Mouse (Mus musculus): Measurements from ENCODE around the gene Cldnd2. TPM values are rescaled to one million over a fixed set of nuclear protein-coding genes. Genes with fewer than 3 reads are reported as not detected.

The Cldnd2 gene
- polyA plus RNA-seq, 1 experiment = not detected

DNA sequence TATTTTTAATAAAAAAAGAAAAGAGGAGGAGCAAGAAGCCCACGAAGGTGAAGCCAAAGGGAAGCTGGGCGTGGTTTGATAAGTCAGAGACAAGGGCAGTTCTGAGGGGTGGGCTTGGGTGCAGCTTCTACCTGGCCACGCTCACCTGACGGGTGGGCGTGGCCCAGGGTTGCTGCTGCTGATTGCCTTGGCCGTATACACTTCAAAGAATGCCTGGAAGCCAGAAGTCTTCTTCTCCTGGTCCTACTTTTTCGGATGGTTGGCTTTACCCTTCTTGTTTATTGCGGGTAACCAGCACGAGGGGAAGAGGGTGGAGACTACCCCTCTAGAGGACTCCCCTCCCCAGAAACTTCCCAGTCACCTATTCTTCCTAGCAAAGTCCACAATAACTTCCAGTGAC lies 2.1 kb downstream of the Cldnd2 start:
- Histone ChIP-seq H3K4me1 (ENCODE audit: control insufficient read depth) (peaks cover 39% of the 10 kb centered on the region), H3K27me3 (ENCODE audit: control insufficient read depth) (no peaks in the 10 kb centered on the region), H3K4me3 (replicated peaks) (peak overlapping the region; percentile 83), H3K9me3 (ENCODE audit: control insufficient read depth, low read length) (no peaks in the 10 kb centered on the region), H3K36me3 (ENCODE audit: control insufficient read depth) (no peaks in the 10 kb centered on the region; the same call in 1 of the 2 replicates)
- TF ChIP-seq TAL1 (IDR thresholded peaks at IDR 0.05; ENCODE audit: low read length) (no peak), GATA1 (IDR thresholded peaks at IDR 0.05; ENCODE audit: low read length) (no peak)

DNA sequence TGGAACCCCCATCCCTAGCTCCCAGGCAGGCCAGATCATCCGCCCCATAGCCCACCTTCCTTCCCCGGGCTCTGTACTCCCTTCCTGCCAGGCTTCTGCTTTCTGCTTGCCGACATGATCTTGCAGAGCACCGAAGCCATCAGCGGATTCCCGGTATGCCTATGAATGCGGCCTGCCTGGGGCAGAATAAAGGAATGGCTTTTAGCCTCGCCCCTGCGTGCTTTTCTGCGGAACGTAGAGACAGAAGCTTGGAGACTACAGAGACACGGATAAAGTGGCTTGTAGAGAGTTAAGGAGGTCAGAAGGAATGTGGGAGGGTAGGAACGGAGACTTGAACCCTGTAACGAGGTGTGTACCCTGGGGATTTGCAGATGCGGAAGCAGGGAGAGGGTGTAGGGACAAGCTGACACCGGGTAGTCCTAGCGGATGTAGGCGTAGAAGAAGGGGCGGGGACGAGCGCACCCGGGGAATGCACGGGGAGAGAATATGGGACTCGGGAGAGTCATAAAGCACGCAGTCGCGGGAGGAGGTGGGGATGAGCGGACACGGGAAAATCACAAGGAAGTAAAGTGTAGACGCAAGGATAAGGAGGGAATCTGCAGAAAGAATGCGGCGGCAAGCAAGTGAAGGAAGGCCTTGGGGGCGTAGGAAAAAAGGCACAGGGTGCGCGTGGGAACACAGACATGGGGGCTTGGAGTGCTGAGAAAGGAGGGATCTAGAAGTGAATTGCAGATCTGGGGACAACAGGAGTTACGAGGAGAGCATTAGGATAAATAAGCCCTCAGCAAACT lies 2.7 kb downstream of the Cldnd2 start:
- Histone ChIP-seq H3K4me3 (replicated peaks) (peak overlapping the region; percentile 83), H3K4me1 (ENCODE audit: control insufficient read depth) (peaks cover 41% of the 10 kb centered on the region), H3K27me3 (ENCODE audit: control insufficient read depth) (no peaks in the 10 kb centered on the region), H3K36me3 (ENCODE audit: control insufficient read depth) (no peaks in the 10 kb centered on the region; the same call in 1 of the 2 replicates), H3K9me3 (ENCODE audit: control insufficient read depth, low read length) (no peaks in the 10 kb centered on the region)
- no peak for TF ChIP-seq GATA1 (IDR thresholded peaks at IDR 0.05; ENCODE audit: low read length)
- TF ChIP-seq TAL1 (IDR thresholded peaks at IDR 0.05; ENCODE audit: low read length) = no peak

DNA sequence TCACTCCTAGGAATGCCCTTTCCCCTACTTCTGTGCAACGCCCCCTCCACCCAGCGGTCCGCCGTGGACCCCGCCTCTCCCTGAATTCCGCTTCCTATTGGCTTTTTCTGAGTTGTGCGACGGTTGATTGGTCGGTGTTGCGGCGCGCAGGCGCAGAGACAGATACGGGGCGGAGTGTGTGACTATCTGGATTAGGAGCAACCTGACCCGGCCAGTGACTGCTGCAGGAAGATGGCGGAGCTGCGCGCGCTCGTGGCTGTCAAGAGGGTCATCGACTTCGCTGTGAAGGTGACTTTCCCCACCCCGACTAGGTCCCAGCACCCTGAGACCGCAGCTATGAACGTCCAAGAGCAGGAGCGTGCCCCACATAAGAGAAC lies 3.3 kb downstream of the Cldnd2 start, which contains the start of the genes Etfb and Gm45233:
Gene Etfb (plus strand): TSS at position 167 of the 377 bp plus-strand sequence.
Gene Gm45233 (plus strand): TSS at position 212 of the 377 bp plus-strand sequence.
- Histone ChIP-seq H3K9me3 (ENCODE audit: control insufficient read depth, low read length) (no peaks in the 10 kb centered on the region), H3K4me3 (replicated peaks) (peak within 1 kb of the TSS; percentile 83), H3K4me1 (ENCODE audit: control insufficient read depth) (peaks cover 43% of the 10 kb centered on the region), H3K27me3 (ENCODE audit: control insufficient read depth) (no peaks in the 10 kb centered on the region), H3K36me3 (ENCODE audit: control insufficient read depth) (no peaks in the 10 kb centered on the region; the same call in 1 of the 2 replicates)
- no peak for TF ChIP-seq TAL1 (IDR thresholded peaks at IDR 0.05; ENCODE audit: low read length)
- TF ChIP-seq GATA1 (IDR thresholded peaks at IDR 0.05; ENCODE audit: low read length) = no peak; the same call in 1 of the 2 replicates

DNA sequence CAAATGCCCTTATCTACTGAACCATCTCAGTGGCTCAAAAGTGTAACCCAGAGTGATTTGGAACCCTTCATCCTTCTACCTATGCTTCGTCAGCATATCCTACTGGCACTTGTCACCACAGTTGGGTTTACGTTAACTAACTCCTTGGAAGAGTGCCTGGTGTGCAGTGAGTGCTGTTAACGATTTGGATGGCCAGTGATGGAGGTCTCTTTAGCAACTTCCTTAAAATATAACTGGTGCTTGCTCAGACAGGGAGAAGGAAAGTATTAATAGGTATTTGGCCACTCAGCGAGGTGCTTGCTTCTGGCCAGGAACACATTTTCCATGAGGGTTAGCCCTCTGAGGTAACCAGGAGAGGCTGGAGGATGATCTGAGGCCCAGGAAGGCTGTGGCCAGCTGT lies 7.2 kb downstream of the Cldnd2 start:
- H3K4me1 ChIP-seq (ENCODE audit: control insufficient read depth) = peaks cover 39% of the 10 kb centered on the region
- no peak for TF ChIP-seq TAL1 (IDR thresholded peaks at IDR 0.05; ENCODE audit: low read length)
- no peaks in the 10 kb centered on the region for H3K27me3 ChIP-seq (ENCODE audit: control insufficient read depth)
- peaks cover 18% of the 10 kb centered on the region for H3K36me3 ChIP-seq (ENCODE audit: control insufficient read depth)
- H3K4me3 ChIP-seq (replicated peaks) = no peak overlapping the region
- no peaks in the 10 kb centered on the region for H3K9me3 ChIP-seq (ENCODE audit: control insufficient read depth, low read length)

DNA sequence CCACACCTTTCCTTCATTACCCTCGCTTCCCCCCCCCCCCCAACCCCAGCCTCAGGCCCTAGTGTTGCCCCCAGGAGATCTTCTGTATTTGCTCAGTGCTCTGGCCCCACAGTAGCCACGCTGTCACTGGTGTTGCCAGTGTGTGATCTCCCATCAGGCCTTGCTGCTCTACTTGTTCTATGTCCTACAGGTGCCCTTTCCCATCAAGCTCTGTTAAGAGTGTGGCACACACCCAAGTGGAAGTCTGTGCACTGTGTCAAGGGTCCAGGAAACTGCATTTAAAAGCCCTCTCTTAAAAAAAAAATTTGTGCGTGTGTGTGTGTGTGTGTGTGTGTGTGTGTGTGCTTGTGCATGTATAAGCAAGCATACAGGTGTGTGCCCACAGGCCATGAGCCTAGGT lies 7.7 kb downstream of the Cldnd2 start:
- Histone ChIP-seq H3K4me3 (replicated peaks) (no peak overlapping the region), H3K36me3 (ENCODE audit: control insufficient read depth) (peaks cover 22% of the 10 kb centered on the region), H3K9me3 (ENCODE audit: control insufficient read depth, low read length) (no peaks in the 10 kb centered on the region), H3K27me3 (ENCODE audit: control insufficient read depth) (no peaks in the 10 kb centered on the region), H3K4me1 (ENCODE audit: control insufficient read depth) (peaks cover 39% of the 10 kb centered on the region)
- TF ChIP-seq GATA1 (IDR thresholded peaks at IDR 0.05; ENCODE audit: low read length) (no peak), TAL1 (IDR thresholded peaks at IDR 0.05; ENCODE audit: low read length) (no peak)

DNA sequence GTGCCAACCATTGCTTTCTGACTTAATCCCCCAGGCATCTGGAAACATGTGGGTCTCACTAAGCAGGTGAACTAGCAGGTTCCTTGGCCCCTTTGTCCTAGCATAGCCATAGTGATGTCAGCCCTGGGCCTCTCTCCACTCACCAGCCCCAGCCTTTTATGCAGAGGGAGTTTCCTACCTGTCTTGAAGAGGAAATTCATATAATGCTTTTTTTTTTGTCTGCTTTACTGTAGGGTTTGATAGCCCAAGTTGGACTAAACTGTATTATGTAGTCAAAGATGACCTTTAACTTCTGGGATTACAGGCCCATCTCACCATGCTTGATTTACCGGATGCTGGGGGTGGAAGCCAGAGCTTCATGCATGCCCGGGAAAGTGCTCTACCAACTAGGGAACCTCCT lies 9.2 kb downstream of the Cldnd2 start:
- peaks cover 38% of the 10 kb centered on the region for H3K36me3 ChIP-seq (ENCODE audit: control insufficient read depth)
- H3K4me3 ChIP-seq (replicated peaks) = no peak overlapping the region

DNA sequence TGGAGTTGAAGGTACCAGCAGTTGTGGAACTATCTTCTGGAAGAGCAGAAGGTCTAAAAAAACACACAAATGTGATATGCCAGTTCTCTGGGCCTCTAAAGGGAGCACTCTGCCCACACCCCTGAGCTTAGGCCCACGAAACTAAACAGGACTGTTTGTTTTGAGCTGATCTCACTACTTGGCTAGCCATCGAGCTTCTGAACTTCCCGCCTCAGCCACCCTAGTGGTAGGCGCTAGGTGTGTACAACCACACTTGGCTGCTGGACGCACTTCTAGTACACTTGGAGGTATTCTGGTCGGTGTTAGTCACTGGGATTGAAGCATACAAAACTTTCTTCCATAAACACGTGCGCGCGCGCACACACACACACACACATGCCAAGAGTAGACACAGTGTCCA lies 11.1 kb downstream of the Cldnd2 start:
- Histone ChIP-seq H3K9me3 (ENCODE audit: control insufficient read depth, low read length) (no peaks in the 10 kb centered on the region), H3K36me3 (ENCODE audit: control insufficient read depth) (peaks cover 55% of the 10 kb centered on the region), H3K4me1 (ENCODE audit: control insufficient read depth) (peaks cover 16% of the 10 kb centered on the region), H3K27me3 (ENCODE audit: control insufficient read depth) (no peaks in the 10 kb centered on the region), H3K4me3 (replicated peaks) (no peak overlapping the region)
- no peak for TF ChIP-seq TAL1 (IDR thresholded peaks at IDR 0.05; ENCODE audit: low read length)
- TF ChIP-seq GATA1 (IDR thresholded peaks at IDR 0.05; ENCODE audit: low read length) = no peak

More for the DNA sequence above, 9.2 kb downstream of the Cldnd2 start:
- TF ChIP-seq GATA1 (IDR thresholded peaks at IDR 0.05; ENCODE audit: low read length) (no peak), TAL1 (IDR thresholded peaks at IDR 0.05; ENCODE audit: low read length) (no peak)
- no peaks in the 10 kb centered on the region for H3K27me3 ChIP-seq (ENCODE audit: control insufficient read depth)
- H3K4me1 ChIP-seq (ENCODE audit: control insufficient read depth) = peaks cover 30% of the 10 kb centered on the region
- no peaks in the 10 kb centered on the region for H3K9me3 ChIP-seq (ENCODE audit: control insufficient read depth, low read length)

DNA sequence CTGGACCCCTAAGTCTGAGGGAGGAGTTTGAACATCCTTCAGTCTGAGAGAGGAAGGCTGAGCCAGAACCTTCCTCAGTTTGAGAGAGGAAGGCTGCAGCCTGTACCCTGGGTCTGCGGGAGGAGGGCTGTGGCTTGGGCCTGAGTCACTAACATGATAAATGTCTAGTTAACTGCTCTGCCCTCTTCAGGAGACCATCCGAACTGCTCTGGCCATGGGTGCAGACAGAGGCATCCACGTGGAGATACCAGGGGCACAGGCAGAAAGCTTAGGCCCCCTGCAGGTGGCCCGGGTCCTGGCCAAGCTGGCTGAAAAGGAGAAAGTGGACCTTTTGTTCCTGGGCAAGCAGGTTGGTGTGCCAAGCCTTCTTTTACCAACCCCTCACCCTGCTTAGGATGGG lies 12.0 kb downstream of the Cldnd2 start:
- peaks cover 64% of the 10 kb centered on the region for H3K36me3 ChIP-seq (ENCODE audit: control insufficient read depth)
- no peaks in the 10 kb centered on the region for H3K27me3 ChIP-seq (ENCODE audit: control insufficient read depth)
- TF ChIP-seq GATA1 (IDR thresholded peaks at IDR 0.05; ENCODE audit: low read length) = no peak
- TF ChIP-seq TAL1 (IDR thresholded peaks at IDR 0.05; ENCODE audit: low read length) = no peak
- H3K9me3 ChIP-seq (ENCODE audit: control insufficient read depth, low read length) = no peaks in the 10 kb centered on the region
- peaks cover 16% of the 10 kb centered on the region for H3K4me1 ChIP-seq (ENCODE audit: control insufficient read depth)
- H3K4me3 ChIP-seq (replicated peaks) = no peak overlapping the region

DNA sequence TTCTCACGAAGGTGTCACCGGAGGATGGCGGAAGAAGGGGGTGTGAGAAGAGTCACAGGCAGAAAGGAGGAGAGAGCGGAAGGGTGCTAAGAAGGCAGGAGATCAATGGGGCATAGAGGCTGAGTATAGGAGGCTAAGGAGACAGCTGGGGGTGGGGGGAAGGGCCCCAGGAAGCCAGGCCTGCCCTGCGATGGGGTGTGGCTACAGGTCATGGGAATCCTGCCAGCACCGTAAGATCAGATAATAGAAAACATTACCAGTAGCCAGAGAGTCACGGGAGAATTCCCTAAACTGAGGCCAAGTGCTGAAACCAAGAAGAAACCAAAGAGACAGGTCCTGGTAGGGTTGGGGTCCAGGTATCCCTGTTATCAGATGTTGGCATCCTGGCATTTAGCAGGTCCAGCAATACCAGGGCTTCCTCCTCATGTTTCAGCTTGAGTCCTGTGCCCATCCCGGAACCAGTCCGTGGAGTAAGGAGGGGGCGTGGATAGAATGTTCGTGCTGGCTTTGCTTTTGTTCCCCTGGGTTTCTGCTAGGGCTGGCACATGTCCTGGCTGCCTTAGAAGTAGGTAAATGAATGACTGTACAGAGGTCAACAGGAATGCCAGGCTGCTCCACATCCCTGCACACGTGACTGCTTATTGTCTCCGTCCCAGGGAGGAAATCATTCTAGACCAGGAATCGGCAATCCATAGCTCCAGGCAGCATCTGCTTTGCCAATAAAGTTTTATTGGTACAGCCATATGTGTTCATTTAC lies 13.2 kb downstream of the Cldnd2 start:
- Histone ChIP-seq H3K27me3 (ENCODE audit: control insufficient read depth) (no peaks in the 10 kb centered on the region), H3K36me3 (ENCODE audit: control insufficient read depth) (peaks cover 64% of the 10 kb centered on the region), H3K4me3 (replicated peaks) (no peak overlapping the region), H3K9me3 (ENCODE audit: control insufficient read depth, low read length) (no peaks in the 10 kb centered on the region), H3K4me1 (ENCODE audit: control insufficient read depth) (peaks cover 14% of the 10 kb centered on the region)
- TF ChIP-seq TAL1 (IDR thresholded peaks at IDR 0.05; ENCODE audit: low read length) (no peak), GATA1 (IDR thresholded peaks at IDR 0.05; ENCODE audit: low read length) (no peak)
